In the genomic region with DNA sequence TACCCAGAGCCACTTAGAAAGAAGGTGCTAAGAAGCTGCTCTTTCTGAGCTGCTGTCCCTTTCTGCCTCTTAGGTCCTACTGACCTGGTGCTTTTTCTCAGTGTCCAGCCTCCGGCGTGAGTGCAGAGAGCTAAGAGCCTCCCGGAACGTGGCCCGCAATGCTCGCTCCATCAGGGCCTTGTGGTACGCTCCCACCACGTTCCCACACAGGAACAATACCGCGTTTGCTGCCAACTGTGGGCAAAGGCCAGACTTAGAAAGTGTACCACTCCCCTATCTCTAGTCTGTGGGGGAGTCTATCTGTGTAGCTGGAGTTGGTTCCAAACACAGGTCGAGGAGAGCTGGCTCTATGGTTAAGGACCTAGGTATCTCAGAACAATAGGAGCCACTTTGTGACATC, we compare ENCODE assay signal across 12 mouse cellular contexts. TPM values are rescaled to one million over a fixed set of nuclear protein-coding genes. Genes with fewer than 3 reads are reported as not detected.
DNase-seq lines count a peak whose midpoint lies in the region; ATAC-seq lines count a peak whose summit lies in the region.
"Had no signal": no experiment of that assay in that cellular context is flagged by ENCODE, and none has a peak within 500 bp of the region (broad histone marks: within the 10 kb centered on the region; RNA-seq: fewer than 3 reads in every experiment).

No protein-coding gene starts in this region.

- no peaks in the 10 kb centered on the region; the same call in 1 of the 2 replicates for H3K4me1 ChIP-seq in midbrain, embryonic 11.5 days (ENCODE audit: control insufficient read depth, insufficient read depth, low read length)
- H3K4me1 ChIP-seq in midbrain, embryonic 10.5 days, result peaks cover 29% of the 10 kb centered on the region
- H3K4me1 ChIP-seq in limb, embryonic 12.5 days (replicated peaks), result peaks cover 27% of the 10 kb centered on the region

- peak; percentile 2 for DNase-seq in adrenal gland, postnatal 10 days
- no peak for DNase-seq in adrenal gland, postnatal 25 days
- peak; percentile 0 to 1 for DNase-seq in heart, postnatal 14 days
- DNase-seq in heart, adult 18-20 months, result no peak
- DNase-seq in midbrain, embryonic 11.5 days (ENCODE audit: low spot score, missing footprints), result peak; percentile 28
- DNase-seq in midbrain, embryonic 10.5 days (ENCODE audit: low spot score), result no peak

- no peaks in the 10 kb centered on the region for H3K9me3 ChIP-seq in midbrain, embryonic 11.5 days (ENCODE audit: control insufficient read depth, low read length)
- H3K9me3 ChIP-seq in midbrain, embryonic 10.5 days (replicated peaks), result no peaks in the 10 kb centered on the region
- no peaks in the 10 kb centered on the region for H3K9me3 ChIP-seq in limb, embryonic 12.5 days
- H3K9me3 ChIP-seq: G1E; midbrain, embryonic 12.5 days had no signal

- ATAC-seq in midbrain, embryonic 11.5 days (ENCODE audit: low FRiP score), result no peak
- no peak for ATAC-seq in limb, embryonic 12.5 days (ENCODE audit: insufficient number of reproducible peaks, insufficient read depth, low FRiP score, low TSS enrichment, low read depth)
- ATAC-seq in megakaryocyte progenitor cell, adult 5-6 weeks (replicated peaks; ENCODE audit: poor library complexity), result no peak

- intact Hi-C loops in heart, postnatal 14 days (cut with DNase I), result loop anchor here (2.0 kb wide), 1 partner anchor 138 kb away; no protein-coding TSS in a partner anchor

- WGBS in midbrain, embryonic 11.5 days, result 82% methylated on average over 11 of the region's 11 CpGs
- WGBS in midbrain, embryonic 10.5 days, result 81% methylated on average over 11 of the region's 11 CpGs
- 82% methylated on average over 11 of the region's 11 CpGs for WGBS in limb, embryonic 12.5 days

- H3K4me2 ChIP-seq in midbrain, embryonic 11.5 days, result no peak overlapping the region
- H3K4me2 ChIP-seq in limb, embryonic 12.5 days, result no peak overlapping the region

- no peak overlapping the region for H3K27ac ChIP-seq in midbrain, embryonic 11.5 days (ENCODE audit: low read depth, low read length)
- no peak overlapping the region for H3K27ac ChIP-seq in midbrain, embryonic 10.5 days (replicated peaks)
- 0 out of 2 replicates have a peak overlapping the region, but pooled peaks have one; percentile 4 for H3K27ac ChIP-seq in limb, embryonic 12.5 days
- H3K27ac ChIP-seq: midbrain, embryonic 12.5 days had no signal

- H3K9ac ChIP-seq in midbrain, embryonic 11.5 days (ENCODE audit: low read length), result no peak overlapping the region
- no peak overlapping the region for H3K9ac ChIP-seq in limb, embryonic 12.5 days (replicated peaks)
- H3K9ac ChIP-seq: midbrain, embryonic 12.5 days had no signal

- H3K4me3 ChIP-seq in midbrain, embryonic 11.5 days (ENCODE audit: low read depth, low read length), result no peak overlapping the region
- H3K4me3 ChIP-seq in midbrain, embryonic 10.5 days, result no peak overlapping the region
- no peak overlapping the region for H3K4me3 ChIP-seq in limb, embryonic 12.5 days (replicated peaks)

- peaks cover 40% of the 10 kb centered on the region for H3K27me3 ChIP-seq in midbrain, embryonic 11.5 days (ENCODE audit: control insufficient read depth, insufficient read depth, low read length)
- peaks cover 73% of the 10 kb centered on the region for H3K27me3 ChIP-seq in midbrain, embryonic 10.5 days (ENCODE audit: low read depth, poor library complexity, severe bottlenecking)
- peaks cover 36% of the 10 kb centered on the region for H3K27me3 ChIP-seq in limb, embryonic 12.5 days

- H3K36me3 ChIP-seq in midbrain, embryonic 11.5 days (ENCODE audit: control insufficient read depth, insufficient read depth, low read length), result no peaks in the 10 kb centered on the region
- H3K36me3 ChIP-seq in midbrain, embryonic 10.5 days, result no peaks in the 10 kb centered on the region
- H3K36me3 ChIP-seq in limb, embryonic 12.5 days, result peaks cover 26% of the 10 kb centered on the region
- H3K36me3 ChIP-seq: G1E; midbrain, embryonic 12.5 days had no signal

RNA-seq across cellular contexts. Expression of a gene that starts 3.2 kb away (rescaled TPM):
- 10 to 100 TPM; 10.3 to 12.6 TPM for total RNA-seq in adrenal gland, postnatal 10 days (2021)
- 8.0 and 10.2 TPM in 2 replicates for total RNA-seq in adrenal gland, postnatal 25 days (2021)
- 10 to 100 TPM; 19.8 to 21.1 TPM for total RNA-seq in heart, postnatal 14 days (2021)
- 10 to 100 TPM; 15.7 to 17.3 TPM for total RNA-seq in heart, adult 18-20 months (2021)
- polyA plus RNA-seq in midbrain, embryonic 11.5 days (2014; fragmentation: Nextera tagmentation; extraction: Ambion mirVana), result 4.9 and 5.8 TPM in 2 replicates
- polyA plus RNA-seq in midbrain, embryonic 10.5 days (2016; fragmentation: Nextera tagmentation; extraction: Ambion mirVana), result 5.4 and 6.5 TPM in 2 replicates
- 17.7 and 19.9 TPM in 2 replicates for polyA plus RNA-seq in limb, embryonic 12.5 days (2016; fragmentation: Nextera tagmentation; extraction: Ambion mirVana)
- total RNA-seq in megakaryocyte progenitor cell, adult 5-6 weeks (2015), result 0.05 TPM in 1 of 2 replicates, not detected in the other
- not detected in 2 replicates for total RNA-seq in megakaryocyte progenitor cell, adult 5-6 weeks (2017)

RNA-seq across cellular contexts. Expression of a gene that starts 7.9 kb away (rescaled TPM):
- 1 to 10 TPM; 8.3 to 9.1 TPM for total RNA-seq in adrenal gland, postnatal 10 days (2021)
- 2.9 and 3.6 TPM in 2 replicates for total RNA-seq in adrenal gland, postnatal 25 days (2021)
- total RNA-seq in heart, postnatal 14 days (2021), result 1 to 10 TPM; 4.4 to 6.1 TPM
- total RNA-seq in heart, adult 18-20 months (2021), result 1 to 10 TPM; 1.6 to 2.9 TPM
- polyA plus RNA-seq in midbrain, embryonic 11.5 days (2014; fragmentation: Nextera tagmentation; extraction: Ambion mirVana), result 4.0 and 4.5 TPM in 2 replicates
- polyA plus RNA-seq in midbrain, embryonic 10.5 days (2016; fragmentation: Nextera tagmentation; extraction: Ambion mirVana), result 6.9 and 7.1 TPM in 2 replicates
- 25.2 and 36.4 TPM in 2 replicates for polyA plus RNA-seq in limb, embryonic 12.5 days (2016; fragmentation: Nextera tagmentation; extraction: Ambion mirVana)
- total RNA-seq in megakaryocyte progenitor cell, adult 5-6 weeks (2015), result 116 and 152 TPM in 2 replicates
- 25.3 and 49.9 TPM in 2 replicates for total RNA-seq in megakaryocyte progenitor cell, adult 5-6 weeks (2017)

RNA-seq across cellular contexts. Expression of a gene that starts 15.0 kb away (rescaled TPM):
- 1 to 10 TPM; 1.4 to 1.6 TPM for total RNA-seq in adrenal gland, postnatal 10 days (2021)
- total RNA-seq in adrenal gland, postnatal 25 days (2021), result not detected in 2 replicates
- total RNA-seq in heart, postnatal 14 days (2021), result under 1 TPM; 0.37 to 0.60 TPM
- under 1 TPM; 0.25 to 0.41 TPM for total RNA-seq in heart, adult 18-20 months (2021)
- not detected in 2 replicates for polyA plus RNA-seq in midbrain, embryonic 11.5 days (2014; fragmentation: Nextera tagmentation; extraction: Ambion mirVana)
- polyA plus RNA-seq in midbrain, embryonic 10.5 days (2016; fragmentation: Nextera tagmentation; extraction: Ambion mirVana), result 0.25 and 0.30 TPM in 2 replicates
- 0.26 and 0.68 TPM in 2 replicates for polyA plus RNA-seq in limb, embryonic 12.5 days (2016; fragmentation: Nextera tagmentation; extraction: Ambion mirVana)
- 18.5 and 19.9 TPM in 2 replicates for total RNA-seq in megakaryocyte progenitor cell, adult 5-6 weeks (2015)
- 31.4 and 42.4 TPM in 2 replicates for total RNA-seq in megakaryocyte progenitor cell, adult 5-6 weeks (2017)

RNA-seq across cellular contexts. Expression of a gene that starts 19.5 kb away (rescaled TPM):
- under 1 TPM; 0.12 to 0.54 TPM for total RNA-seq in adrenal gland, postnatal 10 days (2021)
- 0.12 TPM in 1 of 2 replicates, not detected in the other for total RNA-seq in adrenal gland, postnatal 25 days (2021)
- total RNA-seq in heart, postnatal 14 days (2021), result under 1 TPM; 0.12 to 0.17 TPM
- under 1 TPM; 0.21 to 0.25 TPM for total RNA-seq in heart, adult 18-20 months (2021)
- 0.12 and 0.40 TPM in 2 replicates for polyA plus RNA-seq in midbrain, embryonic 11.5 days (2014; fragmentation: Nextera tagmentation; extraction: Ambion mirVana)
- 0.06 and 0.22 TPM in 2 replicates for polyA plus RNA-seq in midbrain, embryonic 10.5 days (2016; fragmentation: Nextera tagmentation; extraction: Ambion mirVana)
- polyA plus RNA-seq in limb, embryonic 12.5 days (2016; fragmentation: Nextera tagmentation; extraction: Ambion mirVana), result 0.58 and 0.73 TPM in 2 replicates
- 0.39 and 0.44 TPM in 2 replicates for total RNA-seq in megakaryocyte progenitor cell, adult 5-6 weeks (2015)
- total RNA-seq in megakaryocyte progenitor cell, adult 5-6 weeks (2017), result 0.47 and 0.62 TPM in 2 replicates
- polyA plus RNA-seq: G1E; inflammation-experienced regulatory T-cells, adult 6 months had no signal

RNA-seq across cellular contexts. Expression of a gene that starts 22.5 kb away (rescaled TPM):
- 10 to 100 TPM; 14.2 to 23.3 TPM for total RNA-seq in adrenal gland, postnatal 10 days (2021)
- 0.79 and 2.9 TPM in 2 replicates for total RNA-seq in adrenal gland, postnatal 25 days (2021)
- total RNA-seq in heart, postnatal 14 days (2021), result 1 to 10 TPM in 1 of 2 experiments, under 1 TPM in 1; 1.00 to 1.0 TPM
- 1 to 10 TPM; 2.0 TPM for total RNA-seq in heart, adult 18-20 months (2021)
- polyA plus RNA-seq in midbrain, embryonic 11.5 days (2014; fragmentation: Nextera tagmentation; extraction: Ambion mirVana), result 0.18 and 0.22 TPM in 2 replicates
- polyA plus RNA-seq in midbrain, embryonic 10.5 days (2016; fragmentation: Nextera tagmentation; extraction: Ambion mirVana), result 0.22 and 0.23 TPM in 2 replicates
- polyA plus RNA-seq in limb, embryonic 12.5 days (2016; fragmentation: Nextera tagmentation; extraction: Ambion mirVana), result 0.60 TPM in 1 of 2 replicates, not detected in the other
- 0.20 and 0.77 TPM in 2 replicates for total RNA-seq in megakaryocyte progenitor cell, adult 5-6 weeks (2015)
- 0.51 TPM in 1 of 2 replicates, not detected in the other for total RNA-seq in megakaryocyte progenitor cell, adult 5-6 weeks (2017)
- polyA plus RNA-seq: activated CD4-positive, CD25-positive, alpha-beta regulatory T cell, adult 4 months; G1E; inflammation-experienced regulatory T-cells, adult 6 months; midbrain, embryonic 12.5 days had no signal

Comparison
In these comparisons a context has a peak if more than half of its experiments do, and no peak if none do; other contexts are left out.
1. DNase-seq: peak in adrenal gland, postnatal 10 days (single experiment), heart, postnatal 14 days (2 of 2) and midbrain, embryonic 11.5 days (single experiment); none in adrenal gland, postnatal 25 days (single experiment), heart, adult 18-20 months (0 of 2) and midbrain, embryonic 10.5 days (single experiment).
2. RNA of a gene that starts 15.0 kb away (total RNA-seq): 18.5 to 42.4 TPM in megakaryocyte progenitor cell, adult 5-6 weeks; 1.4 to 1.6 TPM in adrenal gland, postnatal 10 days, 0.37 to 0.60 TPM in heart, postnatal 14 days, 0.25 to 0.41 TPM in heart, adult 18-20 months and not detected in adrenal gland, postnatal 25 days; every median in the first group is over 4 times any median in the second.